Mouse (Mus musculus) thymus, postnatal 10 days (tissue): ENCODE measurements at regions not wholly inside any gene's neighbourhood (a gene's known extent, or its start where the extent isn't known, plus 50 kb on each side); places are given as distances from the start of the nearest gene placed in this dataset.

ENCODE experiments used
- DNase-seq, 2 experiments: peaks; one replicate each; pipeline ENCODE4 v3.0.0; 2021; ENCODE audit warnings: low spot score in 2 of 2

DNA sequence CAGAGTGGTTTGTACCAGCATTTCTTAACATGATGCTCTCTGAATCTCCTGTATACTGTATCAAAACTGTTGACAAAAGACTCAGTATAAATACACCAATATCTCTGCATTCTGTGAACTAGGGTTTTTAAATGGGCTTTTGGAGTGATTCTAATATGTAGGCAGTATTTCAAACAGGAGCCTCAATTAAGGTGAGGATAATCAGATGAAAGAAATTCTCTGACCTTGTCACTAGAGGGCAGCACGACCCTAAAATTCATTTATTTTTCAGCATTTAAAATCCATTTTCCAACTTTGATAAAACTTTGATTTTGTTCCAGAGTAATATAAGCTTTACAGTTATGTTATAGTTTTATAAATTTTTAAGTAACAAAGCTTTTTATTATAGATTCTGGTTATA is 114.5 kb downstream of the Rfx6 start:
- peak in 1 of 2 experiments; percentile 3 for DNase-seq

DNA sequence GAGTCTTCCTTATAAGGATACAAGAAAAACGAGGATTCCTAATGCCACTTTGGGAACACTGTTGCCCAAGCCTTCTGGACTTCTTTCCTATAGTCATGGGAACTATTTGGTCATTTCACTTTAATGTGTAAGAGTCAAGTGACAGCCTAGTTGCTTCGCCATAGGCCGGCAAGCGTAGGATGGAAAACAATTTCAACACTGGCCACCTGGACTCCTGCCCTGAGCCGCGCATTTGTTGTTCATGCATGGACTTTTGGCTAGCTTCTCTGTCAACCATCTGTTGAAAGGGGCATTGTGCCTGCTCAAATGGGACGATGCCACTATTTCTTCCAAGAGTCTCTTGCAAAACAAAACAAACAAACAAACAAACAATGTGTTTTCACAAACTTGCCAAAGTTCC is 116.3 kb downstream of the Rfx6 start:
- no peak for DNase-seq

- no peak for DNase-seq
These were observed 139.1 kb downstream of the Rfx6 start for GRCm38 (mm10) chr10:51816626-51817025.

GRCm38 (mm10) chr10:51823900-51824299 is 146.3 kb downstream of the Rfx6 start:
- DNase-seq: no peak

GRCm38 (mm10) chr10:51826431-51826964 is 148.9 kb downstream of the Rfx6 start:
- DNase-seq: no peak

DNA sequence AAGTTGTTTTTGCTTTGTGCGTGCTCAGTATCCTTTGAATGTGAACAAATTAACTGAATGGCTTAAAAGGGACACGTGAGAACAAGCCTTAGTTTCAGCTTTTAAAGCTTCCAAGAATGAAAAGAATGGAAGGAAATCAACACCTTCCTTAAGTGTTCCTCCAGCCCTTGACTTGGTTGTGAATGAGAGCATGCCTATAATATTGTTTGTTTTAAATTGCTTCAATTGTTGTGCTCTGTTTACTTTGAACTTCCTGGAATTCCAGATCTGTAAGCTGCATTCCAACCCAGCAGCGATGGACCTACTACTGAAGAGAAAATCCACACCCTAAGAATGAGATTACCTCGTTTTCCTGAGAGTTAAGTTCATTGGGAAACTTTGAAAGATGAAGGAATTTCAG is 154.9 kb downstream of the Rfx6 start:
- DNase-seq: no peak

DNA sequence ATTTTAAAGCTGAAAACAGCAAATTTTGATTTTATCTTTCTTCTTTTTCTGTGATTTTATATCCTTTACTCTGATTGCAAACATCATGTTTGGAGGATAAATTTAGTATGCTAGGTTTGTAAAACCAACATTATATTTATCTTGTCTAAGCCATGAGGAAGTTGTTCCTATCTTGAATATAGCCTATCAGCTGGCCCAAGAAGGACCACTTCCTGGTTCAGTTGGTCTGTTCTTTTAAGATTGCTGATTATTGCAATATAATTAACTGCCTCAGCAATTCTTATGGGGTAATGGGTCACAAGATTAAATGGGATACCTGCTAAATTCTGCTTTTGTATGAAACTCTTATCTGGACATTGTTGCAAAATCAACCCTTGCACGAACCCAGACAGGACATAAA is 165.5 kb downstream of the Rfx6 start:
- no peak for DNase-seq

DNA sequence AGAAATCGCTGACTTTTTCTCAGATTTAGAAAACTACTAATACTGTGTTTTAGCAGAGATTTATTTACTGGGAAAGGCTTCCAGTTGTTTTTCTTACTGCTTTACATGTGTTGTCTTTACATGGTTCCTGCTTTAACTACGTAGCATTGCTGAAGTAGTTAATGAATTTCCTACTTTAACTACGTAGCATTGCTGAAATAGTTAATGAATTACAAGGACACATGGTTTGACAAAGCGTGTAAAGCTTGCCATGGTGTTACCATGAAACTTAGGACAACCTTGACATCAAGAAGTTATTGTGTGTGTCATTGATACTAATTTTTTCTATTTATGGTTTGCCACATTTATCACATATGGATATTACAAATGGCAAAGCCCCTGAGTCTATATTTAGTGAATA is 168.7 kb downstream of the Rfx6 start:
- DNase-seq: no peak

GRCm38 (mm10) chr10:51869409-51869808 is 152.9 kb upstream of the Vgll2 start:
- no peak for DNase-seq

GRCm38 (mm10) chr10:51911066-51911691 is 111.1 kb upstream of the Vgll2 start:
- DNase-seq: no peak

GRCm38 (mm10) chr10:51912096-51912495 is 110.2 kb upstream of the Vgll2 start:
- no peak for DNase-seq

- DNase-seq: no peak
These were observed 95.7 kb upstream of the Vgll2 start for GRCm38 (mm10) chr10:51926644-51927043.

GRCm38 (mm10) chr10:51929341-51929740 is 93.0 kb upstream of the Vgll2 start:
- DNase-seq: no peak

DNA sequence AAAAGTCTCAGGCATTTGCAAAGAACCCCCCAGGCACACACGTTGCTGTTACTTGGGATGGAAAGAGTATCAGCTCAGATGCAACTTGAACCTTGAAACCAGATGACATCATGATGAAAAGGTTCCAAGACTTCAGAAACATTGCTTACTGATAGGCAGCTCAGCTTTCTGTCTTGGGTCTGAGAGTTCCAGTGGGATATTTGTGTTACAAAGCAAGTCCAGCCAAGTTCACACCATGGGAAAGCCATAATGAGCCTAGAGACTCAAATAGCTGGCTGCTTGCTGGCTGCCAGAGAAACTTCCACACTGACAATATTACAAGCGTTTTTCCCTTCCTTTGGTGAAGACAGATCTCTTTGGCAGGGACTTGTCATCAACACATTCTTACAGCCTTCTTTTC is 92.0 kb upstream of the Vgll2 start:
- no peak for DNase-seq

DNA sequence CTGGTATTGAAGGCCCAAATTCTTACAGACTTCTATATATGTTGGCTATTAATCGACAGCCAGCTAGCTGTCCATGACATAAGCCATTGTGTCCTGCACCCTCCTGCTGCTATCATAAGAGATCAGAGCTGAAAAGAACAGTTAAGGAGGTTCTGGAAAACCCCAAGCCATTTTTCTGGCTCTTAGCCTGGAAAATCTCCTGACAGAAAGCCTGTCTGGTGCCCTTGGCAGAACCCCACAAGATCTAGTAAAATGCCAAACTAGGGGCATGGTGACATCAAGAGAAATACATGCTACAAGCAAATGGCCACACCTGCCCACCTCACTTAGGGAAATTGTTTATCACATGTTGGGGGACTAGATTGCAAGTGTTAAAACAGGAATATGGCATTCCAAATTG is 91.6 kb upstream of the Vgll2 start:
- DNase-seq: no peak

GRCm38 (mm10) chr10:51935482-51935881 is 86.8 kb upstream of the Vgll2 start:
- DNase-seq: no peak

- DNase-seq: no peak
These were observed 81.1 kb upstream of the Vgll2 start for GRCm38 (mm10) chr10:51941192-51941591.

GRCm38 (mm10) chr10:51945701-51946100 is 76.6 kb upstream of the Vgll2 start:
- DNase-seq: no peak

DNA sequence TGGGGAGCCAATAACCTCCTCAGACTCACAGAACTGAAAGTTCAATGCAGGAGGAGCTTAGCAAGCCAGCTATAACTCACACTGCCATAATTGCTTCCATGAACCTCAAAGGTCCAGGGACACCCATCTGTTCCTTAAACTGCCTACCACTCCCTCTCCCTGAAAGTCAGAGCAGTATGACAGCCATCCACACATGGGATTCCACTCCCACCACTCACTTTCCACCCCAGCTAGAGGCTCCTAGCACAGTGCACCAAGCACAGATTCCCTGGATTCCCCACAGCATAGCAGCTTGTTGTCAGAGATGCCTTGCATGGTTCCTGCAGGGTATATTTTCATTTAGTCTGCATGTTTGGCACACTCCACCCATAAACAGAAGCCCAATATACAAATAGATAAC is 76.1 kb upstream of the Vgll2 start:
- DNase-seq: no peak

GRCm38 (mm10) chr10:51946881-51947280 is 75.4 kb upstream of the Vgll2 start:
- DNase-seq: no peak

DNA sequence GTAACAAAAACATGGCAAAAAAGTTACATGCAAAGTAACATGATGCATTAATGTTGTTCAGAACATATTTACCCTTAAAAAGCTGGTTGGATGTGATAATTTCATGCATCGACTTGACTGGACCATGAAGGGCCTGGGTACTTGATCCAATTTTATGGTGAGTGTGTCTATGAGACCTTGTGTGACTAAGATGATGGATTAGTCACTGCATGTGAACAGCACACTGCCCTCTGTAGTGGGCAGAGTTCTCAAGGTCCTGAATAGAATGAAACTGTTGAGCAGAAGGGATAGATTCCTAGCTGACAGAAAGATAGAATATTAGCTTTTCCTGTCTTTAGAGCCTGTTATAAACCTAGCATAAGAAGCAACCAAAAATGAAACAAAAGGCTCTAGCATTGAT is 72.3 kb upstream of the Vgll2 start:
- no peak for DNase-seq

DNA sequence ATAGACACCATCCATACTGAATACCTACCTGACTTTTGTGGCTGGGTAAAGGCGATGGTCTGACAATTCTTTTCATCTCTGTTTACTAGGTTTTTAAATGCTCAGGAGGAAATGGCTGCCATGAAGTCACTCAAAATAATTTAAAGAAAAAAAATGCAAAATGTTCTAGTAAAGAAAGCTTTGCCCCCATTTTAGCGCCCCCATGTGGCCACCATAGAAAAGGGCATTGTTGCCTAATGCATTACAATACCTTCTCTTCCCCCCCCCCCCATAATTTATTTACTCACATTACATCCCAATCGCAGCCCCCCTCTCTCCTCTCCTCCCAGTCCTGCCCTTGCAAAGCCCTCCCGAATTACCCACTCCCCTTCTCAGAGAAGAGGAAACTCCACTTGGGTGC is 70.3 kb upstream of the Vgll2 start:
- no peak for DNase-seq

DNA sequence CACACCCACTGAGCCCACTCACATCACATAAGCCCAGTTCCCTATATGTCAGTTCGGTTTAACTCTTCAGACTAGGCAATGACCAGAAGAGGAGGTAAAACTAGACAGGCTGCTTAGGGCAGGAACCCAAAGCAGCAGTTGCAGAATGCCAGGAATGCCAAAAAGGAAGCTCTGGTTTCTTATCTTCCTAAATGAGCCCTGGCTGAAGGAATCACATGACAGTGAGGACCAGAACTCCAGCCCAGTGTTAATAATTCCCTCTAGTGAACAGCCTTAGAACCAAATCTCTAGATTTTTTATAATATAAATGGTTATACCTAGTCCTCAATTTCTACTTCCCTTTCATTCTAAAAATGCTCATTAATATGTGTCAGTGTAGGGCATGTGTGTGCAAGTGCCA is 65.8 kb upstream of the Vgll2 start:
- no peak for DNase-seq

- DNase-seq: no peak
These were observed 60.8 kb upstream of the Vgll2 start for GRCm38 (mm10) chr10:51961497-51961896.
